Mouse (Mus musculus) c-Kit-positive CD71-negative TER-119-negative erythroid progenitor cells, embryonic 14.5 days (primary cell): ENCODE measurements around the gene Guk1.

Source experiments
- DNase-seq: peaks from one replicate; pipeline ENCODE4 v3.0.0-alpha.2; 2013; ENCODE audit warnings: low read depth

The Guk1 gene

GRCm38 (mm10) chr11:59210020-59210419 lies 18.0 kb upstream of the Guk1 start:
- DNase-seq = no peak

GRCm38 (mm10) chr11:59209580-59209979 lies 17.6 kb upstream of the Guk1 start:
- no peak for DNase-seq

- DNase-seq = no peak
These were observed 17.0 kb upstream of the Guk1 start for GRCm38 (mm10) chr11:59209003-59209441.

- DNase-seq = peak; percentile 87
These were observed 16.3 kb upstream of the Guk1 start, which contains the start of gene 2310033P09Rik for GRCm38 (mm10) chr11:59208153-59208831. Gene 2310033P09Rik, plus strand, starts transcription at chr11:59208321.

- peak; percentile 79 for DNase-seq
These were observed 10.3 kb upstream of the Guk1 start, which contains the start of gene Mrpl55 for GRCm38 (mm10) chr11:59202081-59202995. Gene Mrpl55, plus strand, starts transcription at chr11:59202486.

- no peak for DNase-seq
These were observed 9.4 kb upstream of the Guk1 start for GRCm38 (mm10) chr11:59201216-59202002.

- DNase-seq = no peak
These were observed 4.2 kb upstream of the Guk1 start for GRCm38 (mm10) chr11:59196230-59196629.

GRCm38 (mm10) chr11:59191231-59192058 lies 567 bp downstream of the Guk1 start:
- peak; percentile 71 for DNase-seq

GRCm38 (mm10) chr11:59187706-59188105 lies 4.3 kb downstream of the Guk1 start:
- no peak for DNase-seq

- no peak for DNase-seq
These were observed 6.5 kb downstream of the Guk1 start for GRCm38 (mm10) chr11:59185490-59185889.

- DNase-seq = no peak
These were observed 8.2 kb downstream of the Guk1 start for GRCm38 (mm10) chr11:59183821-59184220.

GRCm38 (mm10) chr11:59182864-59183331 lies 9.1 kb downstream of the Guk1 start, which contains the start of gene Gjc2:
Gene Gjc2, minus strand, starts transcription at chr11:59183213.
- DNase-seq = no peak

- DNase-seq = no peak
These were observed 15.1 kb downstream of the Guk1 start for GRCm38 (mm10) chr11:59176921-59177320.

- DNase-seq = no peak
These were observed 15.5 kb downstream of the Guk1 start for GRCm38 (mm10) chr11:59176475-59176874.

- DNase-seq = no peak
These were observed 17.7 kb downstream of the Guk1 start for GRCm38 (mm10) chr11:59174189-59174838.

GRCm38 (mm10) chr11:59170549-59170948 lies 21.5 kb downstream of the Guk1 start:
- no peak for DNase-seq

GRCm38 (mm10) chr11:59169807-59170206 lies 22.2 kb downstream of the Guk1 start:
- DNase-seq = no peak

- DNase-seq = no peak
These were observed 26.3 kb downstream of the Guk1 start for GRCm38 (mm10) chr11:59165616-59166241.

GRCm38 (mm10) chr11:59164384-59164783 lies 27.6 kb downstream of the Guk1 start:
- peak; percentile 43 for DNase-seq
